In genomic region chrX:153636247-153636646, GRCm38 (mm10) we compare ENCODE assay signal across 8 mouse cellular contexts. TPM values are rescaled to one million over a fixed set of nuclear protein-coding genes. Genes with fewer than 3 reads are reported as not detected.
DNase-seq lines count a peak whose midpoint lies in the region; ATAC-seq and TF ChIP-seq lines count a peak whose summit lies in the region.

No protein-coding gene starts in this region.

- TF ChIP-seq CTCF in intestine, postnatal 0 days (IDR thresholded peaks at IDR 0.05; ENCODE audit: low read depth), result peak; percentile 64

- no peak overlapping the region for H3K9ac ChIP-seq in intestine, postnatal 0 days (ENCODE audit: low read depth, low read length)
- no peak overlapping the region for H3K9ac ChIP-seq in intestine, embryonic 15.5 days

- no peak overlapping the region for H3K27ac ChIP-seq in intestine, postnatal 0 days (ENCODE audit: low read depth, low read length)
- no peak overlapping the region for H3K27ac ChIP-seq in intestine, embryonic 15.5 days

- H3K4me3 ChIP-seq in intestine, postnatal 0 days (ENCODE audit: low read depth, low read length), result no peak overlapping the region
- H3K4me3 ChIP-seq in intestine, embryonic 15.5 days (replicated peaks), result no peak overlapping the region

- H3K4me2 ChIP-seq in intestine, postnatal 0 days (replicated peaks; ENCODE audit: low read depth), result no peak overlapping the region
- H3K4me2 ChIP-seq in intestine, embryonic 15.5 days (replicated peaks), result no peak overlapping the region

- H3K36me3 ChIP-seq in intestine, postnatal 0 days (ENCODE audit: control insufficient read depth, insufficient read depth), result no peaks in the 10 kb centered on the region
- H3K36me3 ChIP-seq in intestine, embryonic 15.5 days, result no peaks in the 10 kb centered on the region
- H3K36me3 ChIP-seq in splenic B cell, adult 2 months (ENCODE audit: control insufficient read depth, insufficient read depth, low read length, poor library complexity, severe bottlenecking), result no peaks in the 10 kb centered on the region

- no peaks in the 10 kb centered on the region for H3K27me3 ChIP-seq in intestine, postnatal 0 days (replicated peaks; ENCODE audit: control insufficient read depth, insufficient read depth, low read length)
- H3K27me3 ChIP-seq in intestine, embryonic 15.5 days (replicated peaks), result no peaks in the 10 kb centered on the region
- no peaks in the 10 kb centered on the region for H3K27me3 ChIP-seq in splenic B cell, adult 2 months (ENCODE audit: control insufficient read depth, insufficient read depth, low read length, poor library complexity, severe bottlenecking)

- 2% methylated on average over 1 of the region's 1 CpGs for WGBS in intestine, postnatal 0 days
- 6% methylated on average over 1 of the region's 1 CpGs for whole genome bisulfite sequencing in intestine, embryonic 15.5 days

- ATAC-seq in intestine, postnatal 0 days, result no peak
- no peak for ATAC-seq in intestine, embryonic 15.5 days

- H3K9me3 ChIP-seq in intestine, postnatal 0 days (ENCODE audit: control insufficient read depth), result no peaks in the 10 kb centered on the region
- no peaks in the 10 kb centered on the region for H3K9me3 ChIP-seq in intestine, embryonic 15.5 days

- H3K4me1 ChIP-seq in intestine, postnatal 0 days (replicated peaks; ENCODE audit: control insufficient read depth, insufficient read depth, low read length), result no peaks in the 10 kb centered on the region
- no peaks in the 10 kb centered on the region for H3K4me1 ChIP-seq in intestine, embryonic 15.5 days (replicated peaks)

- DNase-seq in urinary bladder, postnatal 14 days (ENCODE audit: low spot score), result peak; percentile 6
- no peak for DNase-seq in urinary bladder, adult 18-20 months (ENCODE audit: low spot score in 2 of 2)
- DNase-seq in embryo, embryonic 11 days, result peak; percentile 34
- peak; percentile 10 for DNase-seq in splenic B cell, adult 2 months (ENCODE audit: low read depth, low spot score)
- no peak for DNase-seq in layer of hippocampus, adult 8-10 months (ENCODE audit: low spot score in 2 of 2)
- DNase-seq in left cerebral cortex, adult 8-10 months (ENCODE audit: low spot score in 2 of 2), result no peak

RNA-seq across cellular contexts. Expression of gene Kctd12b, which starts 59.9 kb away (rescaled TPM):
- polyA plus RNA-seq in intestine, postnatal 0 days (2015; fragmentation: Nextera tagmentation; extraction: Ambion mirVana), result 2.5 and 2.6 TPM in 2 replicates
- polyA plus RNA-seq in intestine, embryonic 15.5 days (2015; fragmentation: Nextera tagmentation; extraction: Ambion mirVana), result 5.0 and 5.1 TPM in 2 replicates
- total RNA-seq in layer of hippocampus, adult 8-10 months (2022), result 1 to 10 TPM; 2.8 to 4.3 (median 3.1) TPM
- 1 to 10 TPM; 2.2 to 3.0 (median 2.9) TPM for total RNA-seq in left cerebral cortex, adult 8-10 months (2022)

Comparison
In these comparisons a context has a peak if more than half of its experiments do, and no peak if none do; other contexts are left out.
1. DNase-seq: peak in urinary bladder, postnatal 14 days (single experiment), embryo, embryonic 11 days (single experiment) and splenic B cell, adult 2 months (single experiment); none in urinary bladder, adult 18-20 months (0 of 2), layer of hippocampus, adult 8-10 months (0 of 2) and left cerebral cortex, adult 8-10 months (0 of 2).